Mouse (Mus musculus): ENCODE results near the gene Crygn. TPM values are rescaled to one million over a fixed set of nuclear protein-coding genes. Genes with fewer than 3 reads are reported as not detected.
A peak's percentile ranks its signal among the peaks of the same experiment; 100 is the strongest.

The Crygn gene
- 1 to 10 TPM; 1.5 to 1.8 TPM for total RNA-seq (2021)
- long read RNA-seq, partial matches to known transcripts: 2 of 5 reads
- long read RNA-seq, other reads (novel, unspliced or antisense): 2 of 5 reads

- DNase-seq (ENCODE audit: low spot score in 2 of 2): no peak
Observed at GRCm38 (mm10) chr5:24757816-24758215, at the start of gene Crygn. TSS of gene Crygn (minus strand) at chr5:24758008.

- no peak for DNase-seq (ENCODE audit: low spot score in 2 of 2)
Observed at GRCm38 (mm10) chr5:24805222-24805621, 47.4 kb upstream of the Crygn start.

- no peak for DNase-seq (ENCODE audit: low spot score in 2 of 2)
Observed at GRCm38 (mm10) chr5:24804661-24805060, 46.9 kb upstream of the Crygn start.

GRCm38 (mm10) chr5:24801841-24802624, 44.2 kb upstream of the Crygn start:
- DNase-seq (ENCODE audit: low spot score in 2 of 2): no peak

- DNase-seq (ENCODE audit: low spot score in 2 of 2): no peak
Observed at GRCm38 (mm10) chr5:24800416-24800815, 42.6 kb upstream of the Crygn start.

- no peak for DNase-seq (ENCODE audit: low spot score in 2 of 2)
Observed at GRCm38 (mm10) chr5:24798639-24799038, 40.8 kb upstream of the Crygn start.

- DNase-seq (ENCODE audit: low spot score in 2 of 2): no peak
Observed at GRCm38 (mm10) chr5:24797858-24798257, 40.0 kb upstream of the Crygn start.

- no peak for DNase-seq (ENCODE audit: low spot score in 2 of 2)
Observed at GRCm38 (mm10) chr5:24792961-24793360, 35.2 kb upstream of the Crygn start.

- DNase-seq (ENCODE audit: low spot score in 2 of 2): no peak
Observed at GRCm38 (mm10) chr5:24782957-24783356, 25.1 kb upstream of the Crygn start.

- DNase-seq (ENCODE audit: low spot score in 2 of 2): no peak
Observed at GRCm38 (mm10) chr5:24781048-24781447, 23.2 kb upstream of the Crygn start.

- DNase-seq (ENCODE audit: low spot score in 2 of 2): no peak
Observed at GRCm38 (mm10) chr5:24779881-24780512, 22.2 kb upstream of the Crygn start.

GRCm38 (mm10) chr5:24779321-24779720, 21.5 kb upstream of the Crygn start:
- DNase-seq (ENCODE audit: low spot score in 2 of 2): no peak

GRCm38 (mm10) chr5:24778843-24779140, 21.0 kb upstream of the Crygn start:
- DNase-seq (ENCODE audit: low spot score in 2 of 2): no peak

GRCm38 (mm10) chr5:24778082-24778842, 20.5 kb upstream of the Crygn start:
- no peak for DNase-seq (ENCODE audit: low spot score in 2 of 2)

- DNase-seq (ENCODE audit: low spot score in 2 of 2): no peak
Observed at GRCm38 (mm10) chr5:24776681-24777080, 18.9 kb upstream of the Crygn start.

- DNase-seq (ENCODE audit: low spot score in 2 of 2): peak in 1 of 2 experiments; percentile 26
Observed at GRCm38 (mm10) chr5:24774549-24774948, 16.7 kb upstream of the Crygn start.

- no peak for DNase-seq (ENCODE audit: low spot score in 2 of 2)
Observed at GRCm38 (mm10) chr5:24756931-24757330, 877 bp downstream of the Crygn start.

GRCm38 (mm10) chr5:24752175-24752498, 5.7 kb downstream of the Crygn start:
- no peak for DNase-seq (ENCODE audit: low spot score in 2 of 2)

- DNase-seq (ENCODE audit: low spot score in 2 of 2): peak; percentile 59 to 61
Observed at GRCm38 (mm10) chr5:24751305-24752174, 6.3 kb downstream of the Crygn start.

- DNase-seq (ENCODE audit: low spot score in 2 of 2): peak; percentile 86 to 92
Observed at GRCm38 (mm10) chr5:24750321-24751304, 7.2 kb downstream of the Crygn start.

Measured in layer of hippocampus, postnatal 10 days (tissue).